Mouse (Mus musculus): ENCODE data around the gene Mrpl2. TPM values are rescaled to one million over a fixed set of nuclear protein-coding genes. Genes with fewer than 3 reads are reported as not detected.

Mrpl2 gene
- polyA plus RNA-seq, 1 experiment from 2014 or later: 64.9 TPM

GRCm38 (mm10) chr17:46613229-46613628 lies 32.8 kb upstream of the Mrpl2 start:
- no peaks in the 10 kb centered on the region for H3K27me3 ChIP-seq (replicated peaks)
- H3K36me3 ChIP-seq: no peaks in the 10 kb centered on the region
- no peak overlapping the region for H3K4me3 ChIP-seq (replicated peaks)
- ATAC-seq (ENCODE audit: low FRiP score): no peak
- WGBS: 14% methylated on average over 3 of the region's 3 CpGs
- H3K4me1 ChIP-seq: peaks cover 54% of the 10 kb centered on the region
- no peaks in the 10 kb centered on the region for H3K9me3 ChIP-seq (replicated peaks)
- H3K4me2 ChIP-seq: no peak overlapping the region
- H3K27ac ChIP-seq (replicated peaks): no peak overlapping the region
- no peak overlapping the region for H3K9ac ChIP-seq (replicated peaks)

- Histone ChIP-seq H3K4me1 (peaks cover 79% of the 10 kb centered on the region), H3K4me3 (replicated peaks) (no peak overlapping the region), H3K27ac (replicated peaks) (0 out of 2 replicates have a peak overlapping the region, but pooled peaks have one; percentile 82), H3K9ac (replicated peaks) (no peak overlapping the region), H3K36me3 (no peaks in the 10 kb centered on the region), H3K4me2 (0 out of 2 replicates have a peak overlapping the region, but pooled peaks have one; percentile 44), H3K9me3 (replicated peaks) (no peaks in the 10 kb centered on the region), H3K27me3 (replicated peaks) (no peaks in the 10 kb centered on the region)
- no peak for ATAC-seq (ENCODE audit: low FRiP score)
- 34% methylated on average over 12 of the region's 12 CpGs for WGBS
These were observed 28.2 kb upstream of the Mrpl2 start for GRCm38 (mm10) chr17:46617799-46618198.

GRCm38 (mm10) chr17:46618394-46618768 lies 27.6 kb upstream of the Mrpl2 start:
- Histone ChIP-seq H3K9ac (replicated peaks) (peak overlapping the region; percentile 15; the same call in 1 of the 2 replicates), H3K27me3 (replicated peaks) (no peaks in the 10 kb centered on the region), H3K9me3 (replicated peaks) (no peaks in the 10 kb centered on the region), H3K4me1 (peaks cover 77% of the 10 kb centered on the region), H3K27ac (replicated peaks) (peak overlapping the region; percentile 82), H3K36me3 (no peaks in the 10 kb centered on the region), H3K4me2 (peak overlapping the region; percentile 44), H3K4me3 (replicated peaks) (no peak overlapping the region)
- 19% methylated on average over 6 of the region's 6 CpGs for WGBS
- ATAC-seq (ENCODE audit: low FRiP score): no peak

GRCm38 (mm10) chr17:46618769-46619682 lies 27.0 kb upstream of the Mrpl2 start:
- Histone ChIP-seq H3K9me3 (replicated peaks) (no peaks in the 10 kb centered on the region), H3K27ac (replicated peaks) (peak overlapping the region; percentile 82), H3K9ac (replicated peaks) (no peak overlapping the region; the same call in none of the 2 replicates), H3K36me3 (no peaks in the 10 kb centered on the region), H3K4me2 (peak overlapping the region; percentile 44), H3K27me3 (replicated peaks) (no peaks in the 10 kb centered on the region), H3K4me1 (peaks cover 77% of the 10 kb centered on the region), H3K4me3 (replicated peaks) (peak overlapping the region; percentile 2; the same call in 1 of the 2 replicates)
- no peak; the same call in 1 of the 2 replicates for ATAC-seq (ENCODE audit: low FRiP score)
- 10% methylated on average over 27 of the region's 27 CpGs for WGBS

- Histone ChIP-seq H3K4me3 (replicated peaks) (no peak overlapping the region; the same call in 1 of the 2 replicates), H3K9ac (replicated peaks) (0 out of 2 replicates have a peak overlapping the region, but pooled peaks have one; percentile 17), H3K27me3 (replicated peaks) (no peaks in the 10 kb centered on the region), H3K36me3 (no peaks in the 10 kb centered on the region), H3K4me2 (peak overlapping the region; percentile 44), H3K27ac (replicated peaks) (peak overlapping the region; percentile 82), H3K4me1 (peaks cover 82% of the 10 kb centered on the region), H3K9me3 (replicated peaks) (no peaks in the 10 kb centered on the region)
- ATAC-seq (ENCODE audit: low FRiP score): no peak
- 20% methylated on average over 16 of the region's 16 CpGs for WGBS
These were observed 26.2 kb upstream of the Mrpl2 start for GRCm38 (mm10) chr17:46619683-46620357.

- H3K9me3 ChIP-seq (replicated peaks): no peaks in the 10 kb centered on the region
- H3K9ac ChIP-seq (replicated peaks): 0 out of 2 replicates have a peak overlapping the region, but pooled peaks have one; percentile 21
- H3K36me3 ChIP-seq: no peaks in the 10 kb centered on the region
- H3K4me3 ChIP-seq (replicated peaks): no peak overlapping the region
- 38% methylated on average over 15 of the region's 15 CpGs for WGBS
- no peak for ATAC-seq (ENCODE audit: low FRiP score)
- peak overlapping the region; percentile 32 for H3K4me2 ChIP-seq
- peaks cover 91% of the 10 kb centered on the region for H3K4me1 ChIP-seq
- peak overlapping the region; percentile 76 for H3K27ac ChIP-seq (replicated peaks)
- no peaks in the 10 kb centered on the region for H3K27me3 ChIP-seq (replicated peaks)
These were observed 24.7 kb upstream of the Mrpl2 start for GRCm38 (mm10) chr17:46621324-46621723.

- Histone ChIP-seq H3K27ac (replicated peaks) (no peak overlapping the region), H3K9me3 (replicated peaks) (no peaks in the 10 kb centered on the region), H3K27me3 (replicated peaks) (no peaks in the 10 kb centered on the region), H3K4me3 (replicated peaks) (no peak overlapping the region), H3K36me3 (no peaks in the 10 kb centered on the region), H3K4me2 (no peak overlapping the region), H3K9ac (replicated peaks) (no peak overlapping the region), H3K4me1 (peaks cover 94% of the 10 kb centered on the region)
- 65% methylated on average over 11 of the region's 11 CpGs for WGBS
- no peak for ATAC-seq (ENCODE audit: low FRiP score)
These were observed 23.8 kb upstream of the Mrpl2 start for GRCm38 (mm10) chr17:46622269-46622668.

GRCm38 (mm10) chr17:46623819-46624557 lies 22.0 kb upstream of the Mrpl2 start:
- Histone ChIP-seq H3K27me3 (replicated peaks) (no peaks in the 10 kb centered on the region), H3K4me3 (replicated peaks) (no peak overlapping the region), H3K4me1 (peaks cover 86% of the 10 kb centered on the region), H3K9me3 (replicated peaks) (no peaks in the 10 kb centered on the region), H3K36me3 (no peaks in the 10 kb centered on the region), H3K27ac (replicated peaks) (peak overlapping the region; percentile 48; the same call in 1 of the 2 replicates), H3K9ac (replicated peaks) (no peak overlapping the region), H3K4me2 (peak overlapping the region; percentile 32)
- 14% methylated on average over 10 of the region's 10 CpGs for WGBS
- ATAC-seq (ENCODE audit: low FRiP score): no peak

GRCm38 (mm10) chr17:46624598-46624997 lies 21.4 kb upstream of the Mrpl2 start:
- Histone ChIP-seq H3K27me3 (replicated peaks) (no peaks in the 10 kb centered on the region), H3K4me1 (peaks cover 82% of the 10 kb centered on the region), H3K4me3 (replicated peaks) (no peak overlapping the region), H3K27ac (replicated peaks) (0 out of 2 replicates have a peak overlapping the region, but pooled peaks have one; percentile 48), H3K4me2 (peak overlapping the region; percentile 32), H3K9me3 (replicated peaks) (no peaks in the 10 kb centered on the region), H3K36me3 (no peaks in the 10 kb centered on the region), H3K9ac (replicated peaks) (no peak overlapping the region)
- no peak for ATAC-seq (ENCODE audit: low FRiP score)
- 56% methylated on average over 12 of the region's 12 CpGs for WGBS

GRCm38 (mm10) chr17:46627409-46627808 lies 18.6 kb upstream of the Mrpl2 start:
- WGBS: 23% methylated on average over 6 of the region's 6 CpGs
- Histone ChIP-seq H3K4me3 (replicated peaks) (peak overlapping the region; percentile 97), H3K4me2 (peak overlapping the region; percentile 84), H3K4me1 (peaks cover 63% of the 10 kb centered on the region), H3K9me3 (replicated peaks) (no peaks in the 10 kb centered on the region), H3K36me3 (peaks cover 15% of the 10 kb centered on the region), H3K27me3 (replicated peaks) (no peaks in the 10 kb centered on the region), H3K27ac (replicated peaks) (no peak overlapping the region), H3K9ac (replicated peaks) (peak overlapping the region; percentile 97; the same call in 1 of the 2 replicates)
- ATAC-seq (ENCODE audit: low FRiP score): no peak

GRCm38 (mm10) chr17:46628471-46628790 lies 17.6 kb upstream of the Mrpl2 start:
- H3K4me3 ChIP-seq (replicated peaks): peak overlapping the region; percentile 97
- H3K9me3 ChIP-seq (replicated peaks): no peaks in the 10 kb centered on the region
- peak overlapping the region; percentile 91 for H3K27ac ChIP-seq (replicated peaks)
- H3K27me3 ChIP-seq (replicated peaks): no peaks in the 10 kb centered on the region
- 1% methylated on average over 13 of the region's 13 CpGs for WGBS
- ATAC-seq (ENCODE audit: low FRiP score): peak; percentile 21; the same call in 1 of the 2 replicates
- H3K9ac ChIP-seq (replicated peaks): peak overlapping the region; percentile 97
- H3K36me3 ChIP-seq: peaks cover 25% of the 10 kb centered on the region
- peaks cover 55% of the 10 kb centered on the region for H3K4me1 ChIP-seq
- H3K4me2 ChIP-seq: peak overlapping the region; percentile 84
